Mouse (Mus musculus) heart, embryonic 14.5 days (tissue): ENCODE measurements at regions not wholly inside any gene's neighbourhood (a gene's known extent, or its start where the extent isn't known, plus 50 kb on each side); places are given as distances from the start of the nearest gene placed in this dataset.
A peak's percentile ranks its signal among the peaks of the same experiment; 100 is the strongest.
"Not testable (repeated sequence)": the region's sequence is repeated elsewhere in the genome, so short reads cannot be mapped to it uniquely, and the experiment has no call there.

Source experiments
- ATAC-seq: fragments of 200-750 bp; cut with Nextera tagmentation; 2 replicates; pipeline ENCODE4 v1.8.0; 2017; ENCODE audit warnings: low read depth, moderate TSS enrichment; ENCODE audit not compliant: insufficient number of reproducible peaks, insufficient read depth, low FRiP score
- H3K27ac ChIP-seq, 2 experiments: fragments of 200-500 bp in 1 of 2; fragments of 300-500 bp in 1 of 2; sonication (generic) in 1 of 2; replicated peaks in 1 of 2; 2 replicates each; pipeline ENCODE4 v1.5.1; 2012 to 2014; ENCODE audit warnings: low read depth in 2 of 2, low read length in 2 of 2, control low read depth in 1 of 2, mild to moderate bottlenecking in 1 of 2, mixed read lengths in 1 of 2; ENCODE audit not compliant: control insufficient read depth in 1 of 2, insufficient read depth in 1 of 2
- H3K27me3 ChIP-seq: fragments of 300-500 bp; sonication (generic); 2 replicates; pipeline ENCODE4 v1.6.1; 2014; ENCODE audit warnings: mild to moderate bottlenecking, low read length, control low read depth; ENCODE audit not compliant: control insufficient read depth, insufficient read depth
- H3K36me3 ChIP-seq: fragments of 300-500 bp; sonication (generic); 2 replicates; pipeline ENCODE4 v1.6.1; 2014; ENCODE audit warnings: mild to moderate bottlenecking, control low read depth, low read length, mixed read lengths; ENCODE audit not compliant: control insufficient read depth, insufficient read depth
- H3K4me1 ChIP-seq, 2 experiments: fragments of 200-500 bp in 1 of 2; fragments of 300-500 bp in 1 of 2; sonication (generic) in 1 of 2; 2 replicates each; pipeline ENCODE4 v1.6.1; 2012 to 2014; ENCODE audit warnings: low read length in 2 of 2, control low read depth in 1 of 2, mixed read lengths in 1 of 2; ENCODE audit not compliant: control insufficient read depth in 2 of 2, insufficient read depth in 2 of 2
- H3K4me2 ChIP-seq: fragments of 300-500 bp; sonication (generic); 2 replicates; pipeline ENCODE4 v1.6.1; 2014; ENCODE audit warnings: mild to moderate bottlenecking, low read length
- H3K4me3 ChIP-seq, 2 experiments: fragments of 200-500 bp in 1 of 2; fragments of 300-500 bp in 1 of 2; sonication (generic) in 1 of 2; 2 replicates each; pipeline ENCODE4 v1.5.1; 2012 to 2014; ENCODE audit warnings: low read length in 2 of 2, mild to moderate bottlenecking in 2 of 2, control low read depth in 1 of 2, low read depth in 1 of 2, moderate library complexity in 1 of 2; ENCODE audit not compliant: control insufficient read depth in 1 of 2, insufficient read depth in 1 of 2
- H3K9ac ChIP-seq: fragments of 300-500 bp; sonication (generic); 2 replicates; pipeline ENCODE4 v1.6.1; 2014; ENCODE audit warnings: mild to moderate bottlenecking, low read length
- H3K9me3 ChIP-seq: fragments of 300-500 bp; sonication (generic); 2 replicates; pipeline ENCODE4 v1.6.1; 2016; ENCODE audit warnings: low read length, control low read depth; ENCODE audit not compliant: control insufficient read depth
- WGBS: fragments of 180-500 bp; shearing (Covaris S2); extraction: QIAGEN DNeasy Blood & Tissue Kit; methylation state at CpG from one replicate; pipeline ENCODE4 v1.1.7; 2014; 5-methylcytosine and 5-hydroxymethylcytosine counted together

GRCm38 (mm10) chr12:93812963-93813733, 1878.9 kb upstream of the Flrt2 start:
- Histone ChIP-seq H3K9me3 (no peaks in the 10 kb centered on the region), H3K27ac (no peak overlapping the region), H3K36me3 (no peaks in the 10 kb centered on the region), H3K4me2 (no peak overlapping the region), H3K4me1 (no peaks in the 10 kb centered on the region), H3K4me3 (no peak overlapping the region), H3K9ac (no peak overlapping the region), H3K27me3 (no peaks in the 10 kb centered on the region)
- ATAC-seq: no peak

- no peaks in the 10 kb centered on the region for H3K9me3 ChIP-seq
- no peaks in the 10 kb centered on the region for H3K27me3 ChIP-seq
- no peak overlapping the region for H3K9ac ChIP-seq
- H3K27ac ChIP-seq: no peak overlapping the region
- no peaks in the 10 kb centered on the region for H3K36me3 ChIP-seq
- no peaks in the 10 kb centered on the region for H3K4me1 ChIP-seq
- no peak overlapping the region for H3K4me3 ChIP-seq
- no peak overlapping the region for H3K4me2 ChIP-seq
- WGBS: 79% methylated on average over 1 of the region's 1 CpGs
- no peak for ATAC-seq
Measured at GRCm38 (mm10) chr12:93850944-93851520, 1841.0 kb upstream of the Flrt2 start.

GRCm38 (mm10) chr12:93851660-93852059, 1840.4 kb upstream of the Flrt2 start:
- H3K9ac ChIP-seq: no peak overlapping the region
- H3K27ac ChIP-seq: no peak overlapping the region
- H3K4me3 ChIP-seq: no peak overlapping the region
- 74% methylated on average over 1 of the region's 1 CpGs for WGBS
- H3K36me3 ChIP-seq: no peaks in the 10 kb centered on the region
- no peak for ATAC-seq
- no peaks in the 10 kb centered on the region for H3K4me1 ChIP-seq
- no peaks in the 10 kb centered on the region for H3K27me3 ChIP-seq
- no peaks in the 10 kb centered on the region for H3K9me3 ChIP-seq
- H3K4me2 ChIP-seq: no peak overlapping the region

GRCm38 (mm10) chr12:93885946-93886345, 1806.1 kb upstream of the Flrt2 start:
- Histone ChIP-seq H3K4me2 (no peak overlapping the region), H3K4me1 (no peaks in the 10 kb centered on the region), H3K27ac (no peak overlapping the region), H3K36me3 (no peaks in the 10 kb centered on the region), H3K9me3 (no peaks in the 10 kb centered on the region), H3K9ac (no peak overlapping the region), H3K27me3 (no peaks in the 10 kb centered on the region), H3K4me3 (no peak overlapping the region)
- 62% methylated on average over 2 of the region's 2 CpGs for WGBS
- ATAC-seq: no peak

- H3K4me1 ChIP-seq: no peaks in the 10 kb centered on the region
- ATAC-seq: no peak
- H3K9me3 ChIP-seq: no peaks in the 10 kb centered on the region
- H3K27me3 ChIP-seq: no peaks in the 10 kb centered on the region
- WGBS: 79% methylated on average over 3 of the region's 3 CpGs
- H3K4me3 ChIP-seq: no peak overlapping the region
- no peak overlapping the region for H3K4me2 ChIP-seq
- no peaks in the 10 kb centered on the region for H3K36me3 ChIP-seq
- no peak overlapping the region for H3K9ac ChIP-seq
- H3K27ac ChIP-seq: no peak overlapping the region
Measured at GRCm38 (mm10) chr12:93890109-93890508, 1801.9 kb upstream of the Flrt2 start.

GRCm38 (mm10) chr12:93928541-93929238, 1763.3 kb upstream of the Flrt2 start:
- WGBS: 67% methylated on average over 1 of the region's 27 CpGs
- ATAC-seq: peak; percentile 47; the same call in 1 of the 2 replicates

GRCm38 (mm10) chr12:93929239-93929563, 1762.8 kb upstream of the Flrt2 start:
- not testable (repeated sequence) for H3K36me3 ChIP-seq, ATAC-seq
- WGBS: 89% methylated on average over 4 of the region's 7 CpGs

More at GRCm38 (mm10) chr12:93928541-93929238, 1763.3 kb upstream of the Flrt2 start:
- H3K36me3 ChIP-seq, H3K27ac ChIP-seq, H3K4me3 ChIP-seq, H3K27me3 ChIP-seq, H3K9me3 ChIP-seq, H3K4me1 ChIP-seq, H3K9ac ChIP-seq, H3K4me2 ChIP-seq: not testable (repeated sequence)

More at GRCm38 (mm10) chr12:93929239-93929563, 1762.8 kb upstream of the Flrt2 start:
- not testable (repeated sequence) for H3K4me1 ChIP-seq, H3K4me3 ChIP-seq, H3K27me3 ChIP-seq, H3K9ac ChIP-seq, H3K27ac ChIP-seq, H3K4me2 ChIP-seq, H3K9me3 ChIP-seq
